Mouse (Mus musculus) heart, embryonic 11.5 days (tissue): ENCODE measurements around the gene Capzb. TPM values are rescaled to one million over a fixed set of nuclear protein-coding genes. Genes with fewer than 3 reads are reported as not detected.

ENCODE experiments used
- ATAC-seq: fragments of 200-750 bp; cut with Nextera tagmentation; replicated peaks from 2 replicates; pipeline ENCODE4 v1.8.0; 2017; ENCODE audit warnings: moderate library complexity; ENCODE audit not compliant: insufficient number of reproducible peaks, low FRiP score, low TSS enrichment
- H3K27ac ChIP-seq: fragments of 300-500 bp; sonication (generic); 2 replicates; pipeline ENCODE4 v1.5.1; 2014; ENCODE audit warnings: mild to moderate bottlenecking, low read depth, low read length
- H3K27me3 ChIP-seq: fragments of 300-500 bp; sonication (generic); 2 replicates; pipeline ENCODE4 v1.6.1; 2014; ENCODE audit warnings: mild to moderate bottlenecking, low read length, mixed read lengths; ENCODE audit not compliant: control insufficient read depth, insufficient read depth
- H3K36me3 ChIP-seq: fragments of 300-500 bp; sonication (generic); 2 replicates; pipeline ENCODE4 v1.6.1; 2014; ENCODE audit warnings: mild to moderate bottlenecking, low read length, moderate library complexity, mixed read lengths; ENCODE audit not compliant: control insufficient read depth, insufficient read depth
- H3K4me1 ChIP-seq: fragments of 300-500 bp; sonication (generic); 2 replicates; pipeline ENCODE4 v1.6.1; 2014; ENCODE audit warnings: low read length; ENCODE audit not compliant: control insufficient read depth, insufficient read depth
- H3K4me2 ChIP-seq: fragments of 300-500 bp; sonication (generic); 2 replicates; pipeline ENCODE4 v1.6.1; 2014; ENCODE audit warnings: mild to moderate bottlenecking, moderate library complexity
- H3K4me3 ChIP-seq: fragments of 300-500 bp; sonication (generic); 2 replicates; pipeline ENCODE4 v1.5.1; 2014; ENCODE audit warnings: low read depth, low read length
- H3K9ac ChIP-seq: fragments of 300-500 bp; sonication (generic); 2 replicates; pipeline ENCODE4 v1.6.1; 2014; ENCODE audit warnings: mild to moderate bottlenecking, low read depth, low read length, moderate library complexity
- H3K9me3 ChIP-seq: fragments of 300-500 bp; sonication (generic); replicated peaks from 2 replicates; pipeline ENCODE4 v1.6.1; 2016; ENCODE audit warnings: low read length; ENCODE audit not compliant: control insufficient read depth
- WGBS: fragments of 180-500 bp; shearing (Covaris S2); extraction: QIAGEN DNeasy Blood & Tissue Kit; methylation state at CpG from one replicate; pipeline ENCODE4 v1.1.7; 2014; ENCODE audit not compliant: insufficient replicate concordance; 5-methylcytosine and 5-hydroxymethylcytosine counted together
- polyA plus RNA-seq: library from polyadenylated mRNA; unstranded; fragments of >200 nt; fragmentation: Nextera tagmentation; extraction: Ambion mirVana; gene quantifications from 2 replicates; pipeline ENCODE4 v1.2.1, GENCODE M21; 2014

Capzb gene
- polyA plus RNA-seq, 1 experiment from 2014 or later: 319 TPM

GRCm38 (mm10) chr4:139209130-139209840 lies 16.6 kb downstream of the Capzb start:
- WGBS: 66% methylated on average over 5 of the region's 5 CpGs
- Histone ChIP-seq H3K9me3 (no peaks in the 10 kb centered on the region), H3K27me3 (no peaks in the 10 kb centered on the region), H3K4me1 (peaks cover 78% of the 10 kb centered on the region), H3K9ac (no peak overlapping the region), H3K27ac (peak overlapping the region; percentile 46; the same call in 1 of the 2 replicates), H3K4me2 (no peak overlapping the region), H3K36me3 (no peaks in the 10 kb centered on the region; the same call in 1 of the 2 replicates), H3K4me3 (no peak overlapping the region)
- ATAC-seq: no peak

GRCm38 (mm10) chr4:139211975-139212831 lies 19.5 kb downstream of the Capzb start:
- no peak overlapping the region for H3K9ac ChIP-seq
- H3K36me3 ChIP-seq: no peaks in the 10 kb centered on the region
- 68% methylated on average over 17 of the region's 17 CpGs for WGBS
- H3K4me2 ChIP-seq: no peak overlapping the region
- peak overlapping the region; percentile 35; the same call in 1 of the 2 replicates for H3K27ac ChIP-seq
- H3K4me3 ChIP-seq: no peak overlapping the region
- peaks cover 57% of the 10 kb centered on the region for H3K4me1 ChIP-seq
- no peak for ATAC-seq
- H3K9me3 ChIP-seq: no peaks in the 10 kb centered on the region
- H3K27me3 ChIP-seq: no peaks in the 10 kb centered on the region

- no peaks in the 10 kb centered on the region for H3K9me3 ChIP-seq
- H3K4me2 ChIP-seq: no peak overlapping the region
- peaks cover 49% of the 10 kb centered on the region for H3K4me1 ChIP-seq
- no peaks in the 10 kb centered on the region for H3K27me3 ChIP-seq
- ATAC-seq: no peak
- H3K36me3 ChIP-seq: no peaks in the 10 kb centered on the region
- WGBS: 79% methylated on average over 10 of the region's 10 CpGs
- H3K27ac ChIP-seq: peak overlapping the region; percentile 62; the same call in 1 of the 2 replicates
- H3K9ac ChIP-seq: no peak overlapping the region
- no peak overlapping the region for H3K4me3 ChIP-seq
Measured at GRCm38 (mm10) chr4:139213086-139213485, 20.4 kb downstream of the Capzb start.

GRCm38 (mm10) chr4:139213935-139214371 lies 21.3 kb downstream of the Capzb start:
- H3K36me3 ChIP-seq: no peaks in the 10 kb centered on the region
- no peak overlapping the region for H3K4me3 ChIP-seq
- peaks cover 40% of the 10 kb centered on the region for H3K4me1 ChIP-seq
- H3K9me3 ChIP-seq: no peaks in the 10 kb centered on the region
- peak overlapping the region; percentile 24; the same call in 1 of the 2 replicates for H3K4me2 ChIP-seq
- H3K9ac ChIP-seq: no peak overlapping the region
- H3K27me3 ChIP-seq: no peaks in the 10 kb centered on the region
- peak overlapping the region; percentile 62 for H3K27ac ChIP-seq
- ATAC-seq: no peak
- 48% methylated on average over 11 of the region's 11 CpGs for WGBS

- H3K4me3 ChIP-seq: no peak overlapping the region
- no peak overlapping the region for H3K4me2 ChIP-seq
- WGBS: 80% methylated on average over 9 of the region's 9 CpGs
- no peak overlapping the region for H3K27ac ChIP-seq
- H3K9me3 ChIP-seq: no peaks in the 10 kb centered on the region
- no peak for ATAC-seq
- no peaks in the 10 kb centered on the region for H3K27me3 ChIP-seq
- peaks cover 2% of the 10 kb centered on the region; the same call in 1 of the 2 replicates for H3K36me3 ChIP-seq
- H3K9ac ChIP-seq: no peak overlapping the region
- H3K4me1 ChIP-seq: peaks cover 25% of the 10 kb centered on the region
Measured at GRCm38 (mm10) chr4:139216566-139216965, 23.9 kb downstream of the Capzb start.

- ATAC-seq: no peak
- 91% methylated on average over 3 of the region's 3 CpGs for WGBS
- Histone ChIP-seq H3K9ac (no peak overlapping the region), H3K27ac (peak overlapping the region; percentile 22; the same call in 1 of the 2 replicates), H3K4me3 (no peak overlapping the region), H3K4me2 (no peak overlapping the region), H3K27me3 (no peaks in the 10 kb centered on the region), H3K36me3 (peaks cover 2% of the 10 kb centered on the region; the same call in 1 of the 2 replicates), H3K4me1 (peaks cover 8% of the 10 kb centered on the region), H3K9me3 (no peaks in the 10 kb centered on the region)
Measured at GRCm38 (mm10) chr4:139218539-139218938, 25.8 kb downstream of the Capzb start.

- no peaks in the 10 kb centered on the region for H3K27me3 ChIP-seq
- no peaks in the 10 kb centered on the region; the same call in 1 of the 2 replicates for H3K4me1 ChIP-seq
- no peak for ATAC-seq
- no peak overlapping the region for H3K27ac ChIP-seq
- no peak overlapping the region for H3K4me2 ChIP-seq
- H3K9ac ChIP-seq: no peak overlapping the region
- no peaks in the 10 kb centered on the region for H3K9me3 ChIP-seq
- peaks cover 2% of the 10 kb centered on the region; the same call in 1 of the 2 replicates for H3K36me3 ChIP-seq
- WGBS: 68% methylated on average over 4 of the region's 4 CpGs
- no peak overlapping the region for H3K4me3 ChIP-seq
Measured at GRCm38 (mm10) chr4:139219656-139220055, 27.0 kb downstream of the Capzb start.

GRCm38 (mm10) chr4:139220978-139221377 lies 28.3 kb downstream of the Capzb start:
- peaks cover 3% of the 10 kb centered on the region; the same call in 1 of the 2 replicates for H3K36me3 ChIP-seq
- 95% methylated on average over 4 of the region's 4 CpGs for WGBS
- H3K27me3 ChIP-seq: no peaks in the 10 kb centered on the region
- H3K9ac ChIP-seq: no peak overlapping the region
- H3K4me2 ChIP-seq: no peak overlapping the region
- ATAC-seq: no peak
- no peaks in the 10 kb centered on the region for H3K9me3 ChIP-seq
- H3K4me1 ChIP-seq: peaks cover 6% of the 10 kb centered on the region
- no peak overlapping the region for H3K4me3 ChIP-seq
- H3K27ac ChIP-seq: no peak overlapping the region
